ENCODE assay signal across 26 mouse cellular contexts in the genomic region with DNA sequence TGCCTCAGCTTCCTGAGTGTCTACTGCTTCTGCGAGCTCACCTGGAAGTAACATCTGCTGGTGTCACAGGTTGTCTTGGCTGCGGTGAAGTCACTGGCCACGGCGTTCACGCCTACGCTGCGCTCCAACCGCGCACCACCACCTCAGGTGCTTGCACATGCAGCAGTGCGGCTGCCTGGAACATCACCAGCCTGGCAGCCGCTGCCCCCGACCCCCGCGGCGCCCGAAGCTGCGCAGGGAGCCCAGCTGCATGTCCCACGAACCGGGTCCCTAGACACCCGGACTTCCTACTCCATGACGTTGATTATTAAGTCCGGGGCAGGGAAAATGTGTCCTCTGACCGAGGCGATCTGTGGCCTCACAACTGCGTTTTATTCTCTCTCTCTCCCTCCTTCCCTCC. TPM values are rescaled to one million over a fixed set of nuclear protein-coding genes. Genes with fewer than 3 reads are reported as not detected.
A peak's percentile ranks its signal among the peaks of the same experiment; 100 is the strongest.
DNase-seq lines count a peak whose midpoint lies in the region; ATAC-seq and TF ChIP-seq lines count a peak whose summit lies in the region.
"Had no signal": no experiment of that assay in that cellular context is flagged by ENCODE, and none has a peak within 500 bp of the region (broad histone marks: within the 10 kb centered on the region; RNA-seq: fewer than 3 reads in every experiment).

No protein-coding gene starts in this region.

- H3K4me1 ChIP-seq in heart, embryonic 13.5 days: peaks cover 20% of the 10 kb centered on the region
- peaks cover 23% of the 10 kb centered on the region for H3K4me1 ChIP-seq in midbrain, embryonic 13.5 days (replicated peaks)
- peaks cover 6% of the 10 kb centered on the region for H3K4me1 ChIP-seq in midbrain, embryonic 11.5 days (ENCODE audit: control insufficient read depth, insufficient read depth, low read length)
- H3K4me1 ChIP-seq in liver, postnatal 0 days (ENCODE audit: insufficient read depth): peaks cover 36% of the 10 kb centered on the region

- no peak for TF ChIP-seq CTCF in liver, postnatal 0 days (IDR thresholded peaks at IDR 0.05; ENCODE audit: low read depth)

- no peaks in the 10 kb centered on the region for H3K36me3 ChIP-seq in heart, embryonic 13.5 days
- H3K36me3 ChIP-seq in midbrain, embryonic 13.5 days: peaks cover 6% of the 10 kb centered on the region; the same call in 1 of the 2 replicates
- no peaks in the 10 kb centered on the region for H3K36me3 ChIP-seq in midbrain, embryonic 11.5 days (ENCODE audit: control insufficient read depth, insufficient read depth, low read length)
- no peaks in the 10 kb centered on the region for H3K36me3 ChIP-seq in liver, postnatal 0 days (replicated peaks; ENCODE audit: insufficient read depth, low read length)
- H3K36me3 ChIP-seq: embryonic facial prominence, embryonic 15.5 days; heart, embryonic 12.5 days; kidney, embryonic 15.5 days; limb, embryonic 12.5 days; neural tube, embryonic 12.5 days; stomach, embryonic 15.5 days had no signal

- 65% methylated on average over 25 of the region's 25 CpGs for WGBS in heart, embryonic 13.5 days
- WGBS in midbrain, embryonic 13.5 days: 68% methylated on average over 25 of the region's 25 CpGs
- WGBS in midbrain, embryonic 11.5 days: 74% methylated on average over 25 of the region's 25 CpGs
- 76% methylated on average over 25 of the region's 25 CpGs for WGBS in liver, postnatal 0 days (ENCODE audit: insufficient replicate concordance)

- ATAC-seq in cerebellum, adult (ENCODE audit: insufficient number of reproducible peaks, low FRiP score, low TSS enrichment): no peak
- ATAC-seq in heart, embryonic 13.5 days (ENCODE audit: extremely low read depth, insufficient number of reproducible peaks, low FRiP score, low TSS enrichment): no peak
- ATAC-seq in midbrain, embryonic 13.5 days: no peak
- no peak for ATAC-seq in midbrain, embryonic 11.5 days (ENCODE audit: low FRiP score)
- no peak for ATAC-seq in liver, postnatal 0 days

- no peaks in the 10 kb centered on the region for H3K9me3 ChIP-seq in heart, embryonic 13.5 days
- H3K9me3 ChIP-seq in midbrain, embryonic 13.5 days: no peaks in the 10 kb centered on the region
- H3K9me3 ChIP-seq in midbrain, embryonic 11.5 days (ENCODE audit: control insufficient read depth, low read length): no peaks in the 10 kb centered on the region
- H3K9me3 ChIP-seq in liver, postnatal 0 days (ENCODE audit: low read length): no peaks in the 10 kb centered on the region
- H3K9me3 ChIP-seq: embryonic facial prominence, embryonic 15.5 days; heart, embryonic 12.5 days; kidney, embryonic 15.5 days; limb, embryonic 12.5 days; neural tube, embryonic 12.5 days; stomach, embryonic 15.5 days had no signal

- peak overlapping the region; percentile 94; the same call in 1 of the 2 replicates for H3K4me2 ChIP-seq in heart, embryonic 13.5 days
- no peak overlapping the region for H3K4me2 ChIP-seq in midbrain, embryonic 13.5 days (replicated peaks)
- H3K4me2 ChIP-seq in midbrain, embryonic 11.5 days: no peak overlapping the region
- H3K4me2 ChIP-seq in liver, postnatal 0 days (ENCODE audit: low read depth, low read length): peak overlapping the region; percentile 58
- H3K4me2 ChIP-seq: embryonic facial prominence, embryonic 15.5 days; kidney, embryonic 15.5 days; limb, embryonic 12.5 days; neural tube, embryonic 12.5 days; stomach, embryonic 15.5 days had no signal

- intact Hi-C loops in heart, postnatal 25 days (cut with DNase I): loop anchor here (5.0 kb wide), 1 partner anchor 75 kb away; no protein-coding TSS in a partner anchor

- DNase-seq in cerebellum, adult 9-11 months: peak; percentile 48
- no peak for DNase-seq in heart, postnatal 25 days (ENCODE audit: low spot score)
- no peak for DNase-seq in midbrain, embryonic 11.5 days (ENCODE audit: low spot score, missing footprints)
- no peak for DNase-seq in liver, postnatal 0 days
- no peak for DNase-seq in right cerebral cortex, adult 2 months (ENCODE audit: low spot score in 2 of 2)
- DNase-seq: adrenal gland, adult 2 months; cerebellum, adult 8-10 months; gastrocnemius, postnatal 36 days; heart, postnatal 14 days; kidney, adult 11 months; kidney, postnatal 4 days; lung, adult 2 months; lung, postnatal 14 days; midbrain, embryonic 14.5 days; right cerebral cortex, adult 18-20 months; thymus, postnatal 36 days had no signal

- H3K27ac ChIP-seq in heart, embryonic 13.5 days (replicated peaks): no peak overlapping the region
- 0 out of 2 replicates have a peak overlapping the region, but pooled peaks have one; percentile 5 for H3K27ac ChIP-seq in midbrain, embryonic 13.5 days
- H3K27ac ChIP-seq in midbrain, embryonic 11.5 days (ENCODE audit: low read depth, low read length): no peak overlapping the region; the same call in 1 of the 2 replicates
- peak overlapping the region; percentile 94 for H3K27ac ChIP-seq in liver, postnatal 0 days (ENCODE audit: low read depth)
- H3K27ac ChIP-seq: embryonic facial prominence, embryonic 15.5 days; kidney, embryonic 15.5 days; limb, embryonic 12.5 days; neural tube, embryonic 12.5 days; stomach, embryonic 15.5 days had no signal

- no peak overlapping the region for H3K4me3 ChIP-seq in heart, embryonic 13.5 days
- H3K4me3 ChIP-seq in midbrain, embryonic 13.5 days (replicated peaks): no peak overlapping the region
- H3K4me3 ChIP-seq in midbrain, embryonic 11.5 days (ENCODE audit: low read depth, low read length): no peak overlapping the region
- H3K4me3 ChIP-seq in liver, postnatal 0 days (ENCODE audit: low read depth, low read length): peak overlapping the region; percentile 40
- H3K4me3 ChIP-seq: embryonic facial prominence, embryonic 15.5 days; heart, embryonic 12.5 days; kidney, embryonic 15.5 days; limb, embryonic 12.5 days; neural tube, embryonic 12.5 days; stomach, embryonic 15.5 days had no signal

- no peak overlapping the region for H3K9ac ChIP-seq in heart, embryonic 13.5 days
- H3K9ac ChIP-seq in midbrain, embryonic 13.5 days (replicated peaks): no peak overlapping the region
- H3K9ac ChIP-seq in midbrain, embryonic 11.5 days (ENCODE audit: low read length): no peak overlapping the region
- H3K9ac ChIP-seq in liver, postnatal 0 days (replicated peaks): peak overlapping the region; percentile 58
- H3K9ac ChIP-seq: embryonic facial prominence, embryonic 15.5 days; heart, embryonic 12.5 days; kidney, embryonic 15.5 days; limb, embryonic 12.5 days; neural tube, embryonic 12.5 days; stomach, embryonic 15.5 days had no signal

- peaks cover 40% of the 10 kb centered on the region for H3K27me3 ChIP-seq in heart, embryonic 13.5 days (replicated peaks)
- H3K27me3 ChIP-seq in midbrain, embryonic 13.5 days: no peaks in the 10 kb centered on the region
- no peaks in the 10 kb centered on the region; the same call in 1 of the 2 replicates for H3K27me3 ChIP-seq in midbrain, embryonic 11.5 days (ENCODE audit: control insufficient read depth, insufficient read depth, low read length)
- peaks cover 5% of the 10 kb centered on the region; the same call in 1 of the 2 replicates for H3K27me3 ChIP-seq in liver, postnatal 0 days (ENCODE audit: insufficient read depth, low read length)
- H3K27me3 ChIP-seq: neural tube, embryonic 12.5 days; stomach, embryonic 15.5 days had no signal

- TF ChIP-seq EP300 in liver, postnatal 0 days (IDR thresholded peaks at IDR 0.05; ENCODE audit: low read depth): no peak

RNA-seq across cellular contexts. Expression of gene Arrdc2, which starts 3.0 kb away (rescaled TPM):
- 1.9 and 2.4 TPM in 2 replicates for polyA plus RNA-seq in heart, embryonic 13.5 days (2015; fragmentation: Nextera tagmentation; extraction: Ambion mirVana)
- total RNA-seq in heart, postnatal 25 days (2021): 10 to 100 TPM in 1 of 2 experiments, 1 to 10 TPM in 1; 9.2 to 10.2 TPM
- 7.7 and 10.5 TPM in 2 replicates for polyA plus RNA-seq in midbrain, embryonic 13.5 days (2015; fragmentation: Nextera tagmentation; extraction: Ambion mirVana)
- 7.1 and 8.0 TPM in 2 replicates for polyA plus RNA-seq in midbrain, embryonic 11.5 days (2014; fragmentation: Nextera tagmentation; extraction: Ambion mirVana)
- 6.1 and 6.2 TPM in 2 replicates for polyA plus RNA-seq in liver, postnatal 0 days (2015; fragmentation: Nextera tagmentation; extraction: Ambion mirVana)

RNA-seq across cellular contexts. Expression of gene Kcnn1, which starts 20.6 kb away (rescaled TPM):
- polyA plus RNA-seq in heart, embryonic 13.5 days (2015; fragmentation: Nextera tagmentation; extraction: Ambion mirVana): 1.5 TPM in 2 replicates
- total RNA-seq in heart, postnatal 25 days (2021): 1 to 10 TPM; 8.1 to 8.6 TPM
- 19.6 and 26.9 TPM in 2 replicates for polyA plus RNA-seq in midbrain, embryonic 13.5 days (2015; fragmentation: Nextera tagmentation; extraction: Ambion mirVana)
- 10.9 and 12.4 TPM in 2 replicates for polyA plus RNA-seq in midbrain, embryonic 11.5 days (2014; fragmentation: Nextera tagmentation; extraction: Ambion mirVana)
- 0.19 and 0.45 TPM in 2 replicates for polyA plus RNA-seq in liver, postnatal 0 days (2015; fragmentation: Nextera tagmentation; extraction: Ambion mirVana)

RNA-seq across cellular contexts. Expression of gene Ccdc124, which starts 31.3 kb away (rescaled TPM):
- polyA plus RNA-seq in heart, embryonic 13.5 days (2015; fragmentation: Nextera tagmentation; extraction: Ambion mirVana): 88.5 and 89.0 TPM in 2 replicates
- total RNA-seq in heart, postnatal 25 days (2021): 10 to 100 TPM; 46.6 to 47.7 TPM
- polyA plus RNA-seq in midbrain, embryonic 13.5 days (2015; fragmentation: Nextera tagmentation; extraction: Ambion mirVana): 160 TPM in 2 replicates
- 161 and 166 TPM in 2 replicates for polyA plus RNA-seq in midbrain, embryonic 11.5 days (2014; fragmentation: Nextera tagmentation; extraction: Ambion mirVana)
- polyA plus RNA-seq in liver, postnatal 0 days (2015; fragmentation: Nextera tagmentation; extraction: Ambion mirVana): 34.3 and 37.9 TPM in 2 replicates

RNA-seq across cellular contexts. Expression of gene Il12rb1, which starts 34.2 kb away (rescaled TPM):
- polyA plus RNA-seq in heart, embryonic 13.5 days (2015; fragmentation: Nextera tagmentation; extraction: Ambion mirVana): not detected in 2 replicates
- total RNA-seq in heart, postnatal 25 days (2021): not detected
- not detected in 2 replicates for polyA plus RNA-seq in midbrain, embryonic 13.5 days (2015; fragmentation: Nextera tagmentation; extraction: Ambion mirVana)
- polyA plus RNA-seq in midbrain, embryonic 11.5 days (2014; fragmentation: Nextera tagmentation; extraction: Ambion mirVana): 0.38 TPM in 1 of 2 replicates, not detected in the other
- 0.19 and 0.25 TPM in 2 replicates for polyA plus RNA-seq in liver, postnatal 0 days (2015; fragmentation: Nextera tagmentation; extraction: Ambion mirVana)
- polyA plus RNA-seq: forebrain, embryonic 11.5 days; heart, embryonic 12.5 days; limb, embryonic 12.5 days; neural tube, embryonic 12.5 days had no signal

RNA-seq across cellular contexts. Expression of gene Mast3, which starts 37.6 kb away (rescaled TPM):
- 5.6 and 6.7 TPM in 2 replicates for polyA plus RNA-seq in heart, embryonic 13.5 days (2015; fragmentation: Nextera tagmentation; extraction: Ambion mirVana)
- total RNA-seq in heart, postnatal 25 days (2021): 1 to 10 TPM; 5.2 to 6.3 TPM
- 14.6 and 18.3 TPM in 2 replicates for polyA plus RNA-seq in midbrain, embryonic 13.5 days (2015; fragmentation: Nextera tagmentation; extraction: Ambion mirVana)
- 9.1 and 10.1 TPM in 2 replicates for polyA plus RNA-seq in midbrain, embryonic 11.5 days (2014; fragmentation: Nextera tagmentation; extraction: Ambion mirVana)
- 5.2 and 6.0 TPM in 2 replicates for polyA plus RNA-seq in liver, postnatal 0 days (2015; fragmentation: Nextera tagmentation; extraction: Ambion mirVana)

Comparison
In these comparisons a context has a peak if more than half of its experiments do, and no peak if none do; other contexts are left out.
1. H3K27ac ChIP-seq: peak in midbrain, embryonic 13.5 days (single experiment) and liver, postnatal 0 days (single experiment); none in heart, embryonic 13.5 days (single experiment) and midbrain, embryonic 11.5 days (single experiment).
2. H3K4me2 ChIP-seq: peak in heart, embryonic 13.5 days (single experiment) and liver, postnatal 0 days (single experiment); none in midbrain, embryonic 13.5 days (single experiment) and midbrain, embryonic 11.5 days (single experiment).